Mouse (Mus musculus): Measurements from ENCODE around the gene Opn1mw. TPM values are rescaled to one million over a fixed set of nuclear protein-coding genes. Genes with fewer than 3 reads are reported as not detected.

Gene Opn1mw
- polyA plus RNA-seq (2012) = not detected in 2 replicates

DNA sequence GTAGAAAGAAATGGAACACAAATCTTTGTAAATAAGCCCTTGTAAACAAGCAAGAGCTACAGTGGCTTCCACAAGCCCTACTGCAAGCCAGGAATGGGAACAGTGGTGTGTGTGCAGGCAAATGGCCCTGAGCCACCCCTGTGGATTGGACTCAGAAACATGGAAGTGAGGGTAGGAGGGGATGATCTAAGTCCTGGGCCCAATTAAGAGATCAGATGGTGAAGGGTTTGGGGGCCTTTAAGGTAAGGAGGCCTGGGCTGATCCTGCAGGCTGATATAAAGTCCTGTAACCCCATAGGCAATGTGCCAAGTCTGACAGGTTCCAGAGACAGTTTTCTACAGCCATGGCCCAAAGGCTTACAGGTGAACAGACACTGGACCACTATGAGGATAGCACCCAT, at the start of gene Opn1mw:
Opn1mw (plus strand) TSS at position 301 of the 400 bp plus-strand sequence.
- peaks cover 8% of the 10 kb centered on the region for H3K27me3 ChIP-seq (ENCODE audit: control insufficient read depth)
- H3K4me3 ChIP-seq (replicated peaks) = no peak within 1 kb of the TSS
- no peaks in the 10 kb centered on the region for H3K36me3 ChIP-seq (ENCODE audit: control insufficient read depth)
- TF ChIP-seq GATA1 (IDR thresholded peaks at IDR 0.05; ENCODE audit: low read length) (no peak), TAL1 (IDR thresholded peaks at IDR 0.05; ENCODE audit: low read length) (no peak)
- no peaks in the 10 kb centered on the region for H3K9me3 ChIP-seq (ENCODE audit: control insufficient read depth, low read length)
- H3K4me1 ChIP-seq (ENCODE audit: control insufficient read depth) = no peaks in the 10 kb centered on the region

DNA sequence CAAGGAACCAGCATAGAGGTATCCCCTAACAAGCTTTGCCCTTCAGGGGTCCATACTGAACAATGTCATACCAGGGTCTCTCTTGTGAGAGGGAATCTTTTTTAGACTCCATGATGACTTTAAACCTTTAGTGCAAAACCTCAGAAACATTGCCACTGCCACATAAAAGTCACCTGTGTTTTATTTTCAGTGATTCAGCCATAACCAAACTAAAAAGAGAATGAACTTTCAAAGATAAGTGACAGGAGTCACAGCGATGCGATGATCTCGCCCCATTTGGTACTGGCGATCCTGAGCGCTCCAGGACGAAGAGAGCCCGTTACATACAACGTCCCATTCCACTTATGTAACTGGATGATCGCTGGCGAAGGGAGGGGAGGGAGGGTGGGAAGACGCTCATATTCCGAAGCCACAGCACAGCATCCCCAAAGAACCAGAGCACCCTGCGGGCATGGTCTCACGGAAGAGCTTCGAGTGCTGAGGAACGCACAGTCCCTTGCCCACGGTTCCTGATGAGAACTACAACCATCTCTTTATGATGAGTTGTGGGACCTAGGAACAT, 42.9 kb upstream of the Opn1mw start:
- Histone ChIP-seq H3K4me1 (ENCODE audit: control insufficient read depth) (peaks cover 25% of the 10 kb centered on the region), H3K4me3 (replicated peaks) (peak overlapping the region; percentile 93), H3K27me3 (ENCODE audit: control insufficient read depth) (peaks cover 10% of the 10 kb centered on the region), H3K36me3 (ENCODE audit: control insufficient read depth) (peaks cover 7% of the 10 kb centered on the region), H3K9me3 (ENCODE audit: control insufficient read depth, low read length) (peaks cover 10% of the 10 kb centered on the region)
- TF ChIP-seq TAL1 (IDR thresholded peaks at IDR 0.05; ENCODE audit: low read length) = no peak
- TF ChIP-seq GATA1 (IDR thresholded peaks at IDR 0.05; ENCODE audit: low read length) = no peak

DNA sequence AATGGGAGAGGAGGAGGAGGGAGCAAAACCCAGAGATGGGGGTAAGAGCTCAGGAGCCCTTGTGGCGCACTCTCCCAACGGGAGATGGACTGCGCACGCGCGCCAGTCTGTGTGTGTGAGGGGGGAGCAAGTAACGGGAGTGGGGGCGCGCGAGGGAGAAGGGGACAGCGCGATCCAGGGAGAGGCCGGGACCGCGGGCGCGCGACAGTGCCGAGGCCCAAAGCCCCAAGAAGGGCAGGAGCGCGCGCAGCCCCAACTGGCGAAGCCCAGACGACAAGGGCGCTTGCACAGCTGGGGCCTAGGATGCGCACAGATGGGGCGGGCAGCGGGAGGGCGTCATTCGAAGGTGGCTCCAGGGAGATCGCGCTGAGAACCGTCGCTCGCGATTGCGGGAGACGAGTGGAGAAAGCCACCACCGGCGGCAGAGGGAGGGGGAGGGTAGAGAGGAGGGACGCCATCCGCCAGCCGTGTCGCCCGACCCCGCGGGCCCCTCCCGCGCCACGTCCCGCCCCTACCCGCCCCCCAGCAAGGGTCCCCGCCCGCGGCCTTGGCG, 42.2 kb upstream of the Opn1mw start:
- Histone ChIP-seq H3K4me3 (replicated peaks) (peak overlapping the region; percentile 93), H3K36me3 (ENCODE audit: control insufficient read depth) (peaks cover 1% of the 10 kb centered on the region), H3K4me1 (ENCODE audit: control insufficient read depth) (peaks cover 25% of the 10 kb centered on the region), H3K9me3 (ENCODE audit: control insufficient read depth, low read length) (peaks cover 10% of the 10 kb centered on the region), H3K27me3 (ENCODE audit: control insufficient read depth) (peaks cover 10% of the 10 kb centered on the region)
- TF ChIP-seq TAL1 (IDR thresholded peaks at IDR 0.05; ENCODE audit: low read length) (no peak), GATA1 (IDR thresholded peaks at IDR 0.05; ENCODE audit: low read length) (no peak)

DNA sequence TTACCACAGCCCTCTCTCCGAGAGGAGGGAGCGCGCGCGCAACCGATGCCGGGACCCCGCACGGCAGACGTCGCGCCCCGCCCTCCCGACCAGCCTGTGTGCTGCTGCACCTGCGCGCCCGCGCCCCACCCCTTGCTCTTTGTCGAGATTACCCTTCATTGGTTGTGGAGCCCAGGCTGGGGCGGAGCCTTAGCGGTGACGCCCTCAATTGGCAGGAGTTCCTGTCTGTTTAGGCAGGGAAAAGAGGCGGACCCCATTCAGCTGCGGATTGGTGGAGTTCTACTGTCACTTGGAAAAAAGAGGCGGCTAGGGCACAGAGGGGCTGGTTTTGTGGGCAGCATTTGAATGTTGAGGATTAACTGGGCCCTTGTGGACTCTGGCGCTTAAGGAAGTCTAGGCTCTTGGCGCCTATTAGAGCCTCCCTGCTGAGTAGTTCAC, 41.6 kb upstream of the Opn1mw start:
- Histone ChIP-seq H3K27me3 (ENCODE audit: control insufficient read depth) (peaks cover 10% of the 10 kb centered on the region), H3K9me3 (ENCODE audit: control insufficient read depth, low read length) (peaks cover 10% of the 10 kb centered on the region), H3K36me3 (ENCODE audit: control insufficient read depth) (no peaks in the 10 kb centered on the region), H3K4me3 (replicated peaks) (peak overlapping the region; percentile 93), H3K4me1 (ENCODE audit: control insufficient read depth) (peaks cover 25% of the 10 kb centered on the region)
- TF ChIP-seq GATA1 (IDR thresholded peaks at IDR 0.05; ENCODE audit: low read length) (no peak), TAL1 (IDR thresholded peaks at IDR 0.05; ENCODE audit: low read length) (no peak)

DNA sequence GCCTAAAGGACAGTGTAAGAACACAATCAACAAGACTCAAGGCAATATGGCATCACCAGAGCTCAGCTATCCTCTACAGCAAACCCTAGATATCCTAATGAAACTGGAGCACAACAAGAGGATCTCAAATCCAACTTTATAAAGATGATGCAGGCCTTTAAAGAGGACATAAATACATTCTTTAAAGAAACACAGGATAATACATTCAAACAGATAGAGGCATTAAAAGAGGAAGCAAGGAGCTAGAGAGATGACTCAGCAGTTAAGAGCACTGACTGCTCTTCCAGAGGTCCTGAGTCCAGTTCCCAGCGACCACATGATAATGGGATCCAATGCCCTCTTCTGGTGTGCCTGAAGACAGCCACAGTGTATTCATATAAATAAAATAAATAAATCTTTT, 32.1 kb upstream of the Opn1mw start:
- Histone ChIP-seq H3K4me1 (ENCODE audit: control insufficient read depth) (no peaks in the 10 kb centered on the region), H3K36me3 (ENCODE audit: control insufficient read depth) (no peaks in the 10 kb centered on the region), H3K4me3 (replicated peaks) (no peak overlapping the region), H3K9me3 (ENCODE audit: control insufficient read depth, low read length) (no peaks in the 10 kb centered on the region), H3K27me3 (ENCODE audit: control insufficient read depth) (peaks cover 8% of the 10 kb centered on the region)
- TF ChIP-seq TAL1 (IDR thresholded peaks at IDR 0.05; ENCODE audit: low read length) (no peak), GATA1 (IDR thresholded peaks at IDR 0.05; ENCODE audit: low read length) (no peak)

DNA sequence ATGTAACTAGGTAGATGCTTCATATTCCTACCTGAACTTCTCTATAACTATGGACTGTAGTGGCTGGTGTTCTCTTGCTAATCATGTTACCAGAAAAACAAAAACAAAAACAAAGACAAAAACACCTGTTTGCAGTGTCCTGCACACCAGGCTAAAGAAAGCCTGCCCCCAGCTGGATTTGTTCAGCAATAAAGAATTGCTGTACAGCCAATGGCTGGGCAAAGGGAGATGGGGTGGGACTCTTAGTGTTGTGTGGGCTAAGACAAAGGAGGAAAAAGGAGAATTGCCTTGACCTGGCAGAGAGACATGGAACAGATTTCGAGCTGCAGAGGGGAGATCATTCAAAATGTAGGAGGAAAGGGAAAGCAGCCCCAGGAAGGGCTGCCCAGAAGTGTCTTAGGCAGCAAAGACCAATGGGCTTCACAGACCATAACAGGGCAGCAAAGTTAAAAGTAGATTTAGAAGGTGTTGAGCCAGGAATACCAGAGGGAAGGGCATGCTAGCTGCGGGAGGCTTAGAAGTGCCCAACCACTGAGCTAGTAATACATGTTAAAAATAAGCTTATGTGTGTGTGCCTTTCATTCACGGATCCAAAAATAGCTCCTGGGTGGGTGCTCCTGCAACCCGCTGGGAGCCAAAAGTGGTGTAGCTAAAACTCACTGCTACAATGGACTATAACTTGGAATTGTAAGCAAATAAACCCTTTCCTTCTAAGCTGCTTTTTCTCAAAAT, 23.6 kb upstream of the Opn1mw start:
- H3K27me3 ChIP-seq (ENCODE audit: control insufficient read depth) = peaks cover 6% of the 10 kb centered on the region
- no peaks in the 10 kb centered on the region for H3K9me3 ChIP-seq (ENCODE audit: control insufficient read depth, low read length)
- no peaks in the 10 kb centered on the region for H3K4me1 ChIP-seq (ENCODE audit: control insufficient read depth)
- no peak for TF ChIP-seq GATA1 (IDR thresholded peaks at IDR 0.05; ENCODE audit: low read length)
- TF ChIP-seq TAL1 (IDR thresholded peaks at IDR 0.05; ENCODE audit: low read length) = no peak
- no peaks in the 10 kb centered on the region for H3K36me3 ChIP-seq (ENCODE audit: control insufficient read depth)
- H3K4me3 ChIP-seq (replicated peaks) = no peak overlapping the region

DNA sequence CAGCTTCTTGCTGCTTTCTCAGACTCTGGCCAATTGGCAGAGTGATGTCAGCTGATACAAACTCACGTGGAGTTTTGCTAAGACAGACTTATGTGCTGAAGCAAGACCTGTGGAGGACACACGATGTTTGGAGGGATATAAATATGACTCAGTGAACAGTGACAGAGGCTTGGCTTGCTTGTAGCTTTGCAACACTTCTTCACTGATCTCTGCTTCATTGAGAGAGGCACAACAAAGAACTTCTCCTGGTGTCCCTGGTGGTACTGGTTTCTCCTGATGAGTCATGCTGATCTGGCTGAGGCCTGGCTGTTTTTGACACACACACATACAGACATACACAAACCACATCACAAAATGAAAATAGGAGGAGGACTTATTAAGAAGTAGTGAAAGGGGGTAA, 21.3 kb upstream of the Opn1mw start:
- no peak for TF ChIP-seq TAL1 (IDR thresholded peaks at IDR 0.05; ENCODE audit: low read length)
- no peak for TF ChIP-seq GATA1 (IDR thresholded peaks at IDR 0.05; ENCODE audit: low read length)
- Histone ChIP-seq H3K36me3 (ENCODE audit: control insufficient read depth) (no peaks in the 10 kb centered on the region), H3K4me1 (ENCODE audit: control insufficient read depth) (no peaks in the 10 kb centered on the region), H3K27me3 (ENCODE audit: control insufficient read depth) (peaks cover 2% of the 10 kb centered on the region), H3K4me3 (replicated peaks) (no peak overlapping the region), H3K9me3 (ENCODE audit: control insufficient read depth, low read length) (no peaks in the 10 kb centered on the region)

DNA sequence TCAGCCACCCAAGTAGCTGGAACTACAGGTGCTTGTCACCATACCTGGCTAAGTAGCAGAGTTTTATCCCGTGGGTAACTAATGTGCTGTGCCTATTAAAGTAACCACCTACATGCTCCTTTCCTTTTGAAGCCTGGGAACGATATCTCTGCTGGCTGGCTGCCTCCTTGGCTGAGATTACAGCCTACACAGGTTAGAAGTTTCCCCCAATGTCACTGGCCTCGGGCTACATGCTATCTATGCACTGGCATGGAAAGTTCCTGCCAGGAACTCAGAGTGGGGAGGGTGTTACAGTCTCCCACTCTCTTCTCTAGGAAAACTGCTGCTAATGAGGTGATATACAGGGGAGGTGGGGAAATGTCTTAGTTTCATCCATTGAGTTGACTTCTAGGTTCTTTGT, 18.5 kb upstream of the Opn1mw start:
- Histone ChIP-seq H3K27me3 (ENCODE audit: control insufficient read depth) (peaks cover 2% of the 10 kb centered on the region), H3K4me1 (ENCODE audit: control insufficient read depth) (no peaks in the 10 kb centered on the region), H3K9me3 (ENCODE audit: control insufficient read depth, low read length) (no peaks in the 10 kb centered on the region), H3K36me3 (ENCODE audit: control insufficient read depth) (no peaks in the 10 kb centered on the region), H3K4me3 (replicated peaks) (no peak overlapping the region)
- TF ChIP-seq GATA1 (IDR thresholded peaks at IDR 0.05; ENCODE audit: low read length) (no peak), TAL1 (IDR thresholded peaks at IDR 0.05; ENCODE audit: low read length) (no peak)

DNA sequence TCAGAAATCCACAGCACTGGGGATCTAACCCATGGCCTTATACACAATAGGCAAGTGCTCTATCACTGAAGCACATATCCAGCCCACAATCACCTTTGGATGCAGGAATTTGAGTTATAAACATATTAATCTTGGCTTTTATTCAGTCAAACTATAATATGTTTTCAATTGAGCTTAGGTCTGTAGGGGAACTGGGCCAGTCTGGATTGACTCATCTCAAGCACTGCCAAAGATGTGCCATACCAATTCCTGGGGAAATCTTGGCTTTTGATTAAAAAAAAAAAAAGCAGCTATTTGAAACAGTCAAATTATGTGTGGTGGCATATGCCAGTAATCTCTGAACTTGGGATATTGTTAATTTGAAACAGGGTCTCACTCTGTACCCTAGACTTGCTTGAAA, 13.2 kb upstream of the Opn1mw start:
- H3K4me1 ChIP-seq (ENCODE audit: control insufficient read depth) = peaks cover 3% of the 10 kb centered on the region
- TF ChIP-seq TAL1 (IDR thresholded peaks at IDR 0.05; ENCODE audit: low read length) (no peak), GATA1 (IDR thresholded peaks at IDR 0.05; ENCODE audit: low read length) (no peak)
- no peaks in the 10 kb centered on the region for H3K36me3 ChIP-seq (ENCODE audit: control insufficient read depth)
- H3K4me3 ChIP-seq (replicated peaks) = no peak overlapping the region
- H3K27me3 ChIP-seq (ENCODE audit: control insufficient read depth) = no peaks in the 10 kb centered on the region
- no peaks in the 10 kb centered on the region for H3K9me3 ChIP-seq (ENCODE audit: control insufficient read depth, low read length)
